Mouse (Mus musculus): ENCODE data around the gene Tas2r140.

Gene Tas2r140

GRCm38 (mm10) chr6:133055716-133056115 is at the start of gene Tas2r140:
Tas2r140 (minus strand) TSS chr6:133055816.
- DNase-seq (ENCODE audit: low spot score in 2 of 2): no peak

GRCm38 (mm10) chr6:133104609-133104921 is 48.9 kb upstream of the Tas2r140 start, which contains the start of gene Smim10l1:
Smim10l1 (plus strand) TSS chr6:133104909.
- DNase-seq (ENCODE audit: low spot score in 2 of 2): no peak

- no peak for DNase-seq (ENCODE audit: low spot score in 2 of 2)
Measured at GRCm38 (mm10) chr6:133102430-133102829, 46.8 kb upstream of the Tas2r140 start.

GRCm38 (mm10) chr6:133092226-133092625 is 36.6 kb upstream of the Tas2r140 start:
- no peak for DNase-seq (ENCODE audit: low spot score in 2 of 2)

- no peak for DNase-seq (ENCODE audit: low spot score in 2 of 2)
Measured at GRCm38 (mm10) chr6:133037001-133037400, 18.6 kb downstream of the Tas2r140 start, which contains the start of gene Tas2r103. Tas2r103 (minus strand) TSS chr6:133037101.

All from right cerebral cortex, adult 2 months (tissue).